ENCODE assay signal across 8 mouse cellular contexts in genomic region chr13:94172533-94173310, GRCm38 (mm10).
A peak's percentile ranks its signal among the peaks of the same experiment; 100 is the strongest.
DNase-seq lines count a peak whose midpoint lies in the region; ATAC-seq and TF ChIP-seq lines count a peak whose summit lies in the region.

No protein-coding gene starts in this region.

- WGBS in kidney, postnatal 0 days = 68% methylated on average over 15 of the region's 15 CpGs
- 80% methylated on average over 15 of the region's 15 CpGs for WGBS in limb, embryonic 10.5 days

- H3K4me1 ChIP-seq in kidney, postnatal 0 days (replicated peaks; ENCODE audit: insufficient read depth, low read length) = peaks cover 26% of the 10 kb centered on the region
- peaks cover 51% of the 10 kb centered on the region for H3K4me1 ChIP-seq in limb, embryonic 10.5 days

- H3K4me3 ChIP-seq in kidney, postnatal 0 days (replicated peaks; ENCODE audit: low read depth, low read length) = no peak overlapping the region
- H3K4me3 ChIP-seq in limb, embryonic 10.5 days = 0 out of 2 replicates have a peak overlapping the region, but pooled peaks have one; percentile 55

- H3K36me3 ChIP-seq in kidney, postnatal 0 days (ENCODE audit: insufficient read depth, low read length) = no peaks in the 10 kb centered on the region
- peaks cover 12% of the 10 kb centered on the region for H3K36me3 ChIP-seq in limb, embryonic 10.5 days

- DNase-seq in cerebellum, adult 9-11 months = peak; percentile 47
- no peak for DNase-seq in cerebellum, postnatal 4 days (ENCODE audit: low spot score in 2 of 2)
- no peak for DNase-seq in kidney, postnatal 0 days (ENCODE audit: low spot score)
- no peak for DNase-seq in kidney, adult 11 months
- DNase-seq in NIH3T3 (ENCODE audit: low read depth) = peak; percentile 44
- DNase-seq in limb, embryonic 10.5 days (ENCODE audit: low spot score) = peak; percentile 48
- DNase-seq in urinary bladder, postnatal 10 days (ENCODE audit: low spot score) = no peak
- DNase-seq in spleen, adult 18-20 months = no peak

- H3K27me3 ChIP-seq in kidney, postnatal 0 days (ENCODE audit: insufficient read depth, low read length) = no peaks in the 10 kb centered on the region
- peaks cover 31% of the 10 kb centered on the region for H3K27me3 ChIP-seq in limb, embryonic 10.5 days (ENCODE audit: low read depth, poor library complexity, severe bottlenecking)

- ATAC-seq in kidney, postnatal 0 days (replicated peaks; ENCODE audit: low FRiP score, low read depth) = peak; percentile 48; the same call in 1 of the 2 replicates

- H3K27ac ChIP-seq in kidney, postnatal 0 days = 0 out of 2 replicates have a peak overlapping the region, but pooled peaks have one; percentile 54
- H3K27ac ChIP-seq in limb, embryonic 10.5 days = no peak overlapping the region

- TF ChIP-seq CTCF in kidney, postnatal 0 days (IDR thresholded peaks at IDR 0.05; ENCODE audit: low read depth) = no peak

- H3K9ac ChIP-seq in kidney, postnatal 0 days (ENCODE audit: low read depth, low read length) = no peak overlapping the region

- peak overlapping the region; percentile 77; the same call in 1 of the 2 replicates for H3K4me2 ChIP-seq in kidney, postnatal 0 days (ENCODE audit: low read length)

- H3K9me3 ChIP-seq in kidney, postnatal 0 days (replicated peaks; ENCODE audit: low read length) = no peaks in the 10 kb centered on the region
- no peaks in the 10 kb centered on the region for H3K9me3 ChIP-seq in limb, embryonic 10.5 days (replicated peaks)

Comparison
In these comparisons a context has a peak if more than half of its experiments do, and no peak if none do; other contexts are left out.
1. DNase-seq: peak in cerebellum, adult 9-11 months (single experiment), NIH3T3 (single experiment) and limb, embryonic 10.5 days (single experiment); none in cerebellum, postnatal 4 days (0 of 2), kidney, postnatal 0 days (single experiment), kidney, adult 11 months (single experiment), urinary bladder, postnatal 10 days (single experiment) and spleen, adult 18-20 months (0 of 2).